Mouse (Mus musculus) lung, adult 2 months (tissue): ENCODE results near the gene Pabpn1l.

Experiments
- CTCF ChIP-seq: fragments of 200-500 bp; IDR thresholded peaks from 2 replicates; pipeline ENCODE4 v1.5.1; 2011; ENCODE audit warnings: mild to moderate bottlenecking, low read length, control low read depth; ENCODE audit not compliant: insufficient read depth
- POLR2A ChIP-seq: fragments of 200-500 bp; IDR thresholded peaks from 2 replicates; pipeline ENCODE4 v1.6.1; 2011; ENCODE audit warnings: low read depth, mild to moderate bottlenecking, control low read depth, low read length, borderline replicate concordance; ENCODE audit errors: extremely low read depth

- no peak for TF ChIP-seq CTCF
- TF ChIP-seq POLR2A: no peak
These were observed 17.1 kb upstream of the Pabpn1l start for GRCm38 (mm10) chr8:122639521-122640248.
